Mouse (Mus musculus) heart, adult 10 weeks (tissue): ENCODE results near the gene Use1. TPM values are rescaled to one million over a fixed set of nuclear protein-coding genes. Genes with fewer than 3 reads are reported as not detected.

Source experiments
- polyA plus RNA-seq: library from polyadenylated mRNA; stranded (reverse); fragments of 350-450 nt; fragmentation: Illumina TruSeq; extraction: RNeasy Lipid Tissue Mini Kit (QIAGEN cat#74804); gene quantifications from one replicate; pipeline ENCODE4 v1.2.3, GENCODE M21; 2014; ENCODE audit warnings: low read depth, low replicate concordance

Gene Use1
- polyA plus RNA-seq, result 174 TPM

GRCm38 (mm10) chr8:71366771-71367528, at the start of gene Use1:
TSS of gene Use1 (plus strand) at chr8:71366848.

GRCm38 (mm10) chr8:71371236-71371848, 4.7 kb downstream of the Use1 start, which contains the start of gene Ocel1:
TSS of gene Ocel1 (plus strand) at chr8:71371298.

DNA sequence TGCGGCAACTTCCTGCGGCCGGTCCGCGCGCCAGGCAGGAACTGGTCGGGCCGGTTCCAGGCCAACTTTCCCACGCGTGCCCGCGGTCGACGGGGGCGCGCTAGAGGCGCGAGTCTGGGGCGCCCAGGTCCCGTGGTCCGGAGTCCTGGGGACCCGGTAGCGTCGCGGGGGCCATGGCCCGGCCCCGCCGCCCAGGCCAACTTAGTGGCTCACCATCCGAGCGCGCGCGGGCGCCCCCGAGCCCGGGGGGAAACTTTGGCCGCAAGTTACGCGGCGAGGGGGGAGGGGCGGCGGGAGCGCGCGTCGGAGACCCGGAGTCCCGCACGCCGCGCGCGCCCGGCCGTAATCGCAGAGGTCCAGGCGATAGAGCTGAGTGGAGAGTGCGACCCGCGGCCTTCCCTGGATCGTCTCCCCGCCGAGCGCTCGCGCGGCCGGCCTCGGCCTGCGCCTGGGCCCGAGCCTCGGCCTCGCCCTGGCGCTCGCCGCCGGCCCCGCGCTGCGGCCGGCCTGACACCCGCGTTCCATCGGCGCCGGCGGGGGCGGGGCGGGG, 14.8 kb downstream of the Use1 start, which contains the start of gene Nr2f6:
TSS of gene Nr2f6 (minus strand) at position 540 of the 550 bp plus-strand sequence.

GRCm38 (mm10) chr8:71395629-71396028, 29.0 kb downstream of the Use1 start, which contains the start of gene Ushbp1:
TSS of gene Ushbp1 (minus strand) at chr8:71395802.

GRCm38 (mm10) chr8:71396639-71397305, 30.1 kb downstream of the Use1 start, which contains the start of gene Babam1:
TSS of gene Babam1 (plus strand) at chr8:71396861.

GRCm38 (mm10) chr8:71405401-71406098, 38.9 kb downstream of the Use1 start, which contains the start of gene Ankle1:
TSS of gene Ankle1 (plus strand) at chr8:71406010.

Other genes starting within 250 kb of the Use1 start
- gene Myo9b, start 94.1 kb upstream of the Use1 start, polyA plus RNA-seq, result 24.4 TPM
- gene Haus8, start 93.9 kb upstream of the Use1 start, polyA plus RNA-seq, result 27.6 TPM
- gene Ocel1, start 4.5 kb downstream of the Use1 start, polyA plus RNA-seq, result 9.2 TPM
- 35.0 TPM for gene Nr2f6, start 15.1 kb downstream of the Use1 start, polyA plus RNA-seq
- 54.2 TPM for gene Ushbp1, start 29.0 kb downstream of the Use1 start, polyA plus RNA-seq
- gene Babam1, start 30.0 kb downstream of the Use1 start, polyA plus RNA-seq, result 74.7 TPM
- gene Ankle1, start 39.2 kb downstream of the Use1 start, polyA plus RNA-seq, result not detected
- gene Abhd8, start 96.8 kb downstream of the Use1 start, polyA plus RNA-seq, result 21.8 TPM
- 132 TPM for gene Mrpl34, start 98.1 kb downstream of the Use1 start, polyA plus RNA-seq
- gene Dda1, start 102.4 kb downstream of the Use1 start, polyA plus RNA-seq, result 38.0 TPM
- 12.2 TPM for gene Ano8, start 119.1 kb downstream of the Use1 start, polyA plus RNA-seq
- 20.3 TPM for gene Gtpbp3, start 121.3 kb downstream of the Use1 start, polyA plus RNA-seq
- gene Plvap, start 144.9 kb downstream of the Use1 start, polyA plus RNA-seq, result 17.7 TPM
- not detected for gene Ccdc194, start 158.9 kb downstream of the Use1 start, polyA plus RNA-seq
- 48.9 TPM for gene Bst2, start 170.6 kb downstream of the Use1 start, polyA plus RNA-seq
- 36.1 TPM for gene Mvb12a, start 176.1 kb downstream of the Use1 start, polyA plus RNA-seq
- gene Tmem221, start 192.0 kb downstream of the Use1 start, polyA plus RNA-seq, result not detected
- gene Nxnl1, start 199.8 kb downstream of the Use1 start, polyA plus RNA-seq, result not detected
- 190 TPM for gene Slc27a1, start 202.0 kb downstream of the Use1 start, polyA plus RNA-seq
- gene Pgls, start 225.3 kb downstream of the Use1 start, polyA plus RNA-seq, result 63.1 TPM
- 1.8 TPM for gene Fam129c, start 230.8 kb downstream of the Use1 start, polyA plus RNA-seq
- 40.4 TPM for gene Colgalt1, start 244.2 kb downstream of the Use1 start, polyA plus RNA-seq